Mouse (Mus musculus) forebrain, embryonic 11.5 days (tissue): Measurements from ENCODE around the gene Grik5. TPM values are rescaled to one million over a fixed set of nuclear protein-coding genes. Genes with fewer than 3 reads are reported as not detected.

Source experiments
- ATAC-seq: fragments of 200-750 bp; cut with Nextera tagmentation; replicated peaks from 2 replicates; pipeline ENCODE4 v1.8.0; 2017; ENCODE audit warnings: moderate TSS enrichment; ENCODE audit not compliant: low FRiP score
- DNase-seq: peaks from one replicate; pipeline ENCODE4 v3.0.0-alpha.2; 2017; ENCODE audit warnings: low spot score
- H3K27ac ChIP-seq: fragments of 300-500 bp; sonication (generic); 2 replicates; pipeline ENCODE4 v1.5.1; 2014; ENCODE audit warnings: low read depth, low read length
- H3K27me3 ChIP-seq: fragments of 300-500 bp; sonication (generic); 2 replicates; pipeline ENCODE4 v1.6.1; 2014; ENCODE audit warnings: mild to moderate bottlenecking, low read length, mixed read lengths; ENCODE audit not compliant: control insufficient read depth, insufficient read depth
- H3K36me3 ChIP-seq: fragments of 300-500 bp; sonication (generic); 2 replicates; pipeline ENCODE4 v1.6.1; 2014; ENCODE audit warnings: mild to moderate bottlenecking, low read length, moderate library complexity, mixed read lengths; ENCODE audit not compliant: control insufficient read depth, insufficient read depth
- H3K4me1 ChIP-seq: fragments of 300-500 bp; sonication (generic); replicated peaks from 2 replicates; pipeline ENCODE4 v1.6.1; 2014; ENCODE audit warnings: low read length, mixed read lengths; ENCODE audit not compliant: control insufficient read depth, insufficient read depth
- H3K4me2 ChIP-seq: fragments of 300-500 bp; sonication (generic); 2 replicates; pipeline ENCODE4 v1.6.1; 2014; ENCODE audit warnings: low read depth, mild to moderate bottlenecking, low read length, moderate library complexity, mixed read lengths; ENCODE audit not compliant: severe bottlenecking
- H3K4me3 ChIP-seq: fragments of 300-500 bp; sonication (generic); 2 replicates; pipeline ENCODE4 v1.5.1; 2014; ENCODE audit warnings: low read depth, low read length
- H3K9ac ChIP-seq: fragments of 300-500 bp; sonication (generic); 2 replicates; pipeline ENCODE4 v1.6.1; 2014; ENCODE audit warnings: low read length
- H3K9me3 ChIP-seq: fragments of 300-500 bp; sonication (generic); 2 replicates; pipeline ENCODE4 v1.6.1; 2016; ENCODE audit warnings: low read length, mixed read lengths; ENCODE audit not compliant: control insufficient read depth
- WGBS: fragments of 180-500 bp; shearing (Covaris S2); extraction: QIAGEN DNeasy Blood & Tissue Kit; methylation state at CpG from one replicate; pipeline ENCODE4 v1.1.7; 2014; 5-methylcytosine and 5-hydroxymethylcytosine counted together
- polyA plus RNA-seq: library from polyadenylated mRNA; unstranded; fragments of >200 nt; fragmentation: Nextera tagmentation; extraction: Ambion mirVana; gene quantifications from 2 replicates; pipeline ENCODE4 v1.2.1, GENCODE M21; 2014

The Grik5 gene
- polyA plus RNA-seq, 1 experiment from 2014 or later, result 13.6 TPM

GRCm38 (mm10) chr7:25003820-25004388, 68.2 kb downstream of the Grik5 start:
- 87% methylated on average over 8 of the region's 8 CpGs for WGBS
- Histone ChIP-seq H3K9me3 (no peaks in the 10 kb centered on the region), H3K36me3 (no peaks in the 10 kb centered on the region), H3K4me1 (peaks cover 19% of the 10 kb centered on the region), H3K4me2 (no peak overlapping the region), H3K9ac (no peak overlapping the region), H3K4me3 (no peak overlapping the region), H3K27ac (no peak overlapping the region), H3K27me3 (peaks cover 24% of the 10 kb centered on the region)
- ATAC-seq, result no peak
- no peak for DNase-seq

- Histone ChIP-seq H3K36me3 (no peaks in the 10 kb centered on the region), H3K27ac (no peak overlapping the region), H3K4me2 (no peak overlapping the region), H3K9ac (no peak overlapping the region), H3K9me3 (no peaks in the 10 kb centered on the region), H3K27me3 (peaks cover 20% of the 10 kb centered on the region), H3K4me1 (peaks cover 15% of the 10 kb centered on the region; the same call in 1 of the 2 replicates), H3K4me3 (no peak overlapping the region)
- DNase-seq (no peak), ATAC-seq (no peak)
- 59% methylated on average over 11 of the region's 11 CpGs for WGBS
These were observed 68.9 kb downstream of the Grik5 start for GRCm38 (mm10) chr7:25003291-25003690.

DNA sequence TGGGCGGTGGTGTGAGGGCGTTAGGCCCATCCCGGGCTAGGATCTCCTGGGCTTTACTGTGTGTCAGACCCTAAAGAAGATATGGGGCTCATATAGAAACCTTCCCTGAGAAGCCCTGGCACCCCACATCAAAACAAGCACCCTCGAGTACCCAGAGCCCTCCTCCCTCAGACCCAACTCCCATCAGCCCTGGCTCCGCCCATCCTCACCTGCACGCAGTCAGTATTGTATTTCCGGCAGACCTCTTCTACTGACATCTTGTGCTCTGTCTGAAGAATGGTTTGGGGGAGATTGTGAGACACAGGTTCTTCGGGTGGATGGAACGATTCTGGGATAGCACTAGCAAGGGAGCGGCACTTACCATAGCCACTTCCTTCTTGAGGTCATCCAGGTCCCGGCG, 71.4 kb downstream of the Grik5 start:
- Histone ChIP-seq H3K27ac (no peak overlapping the region), H3K4me3 (no peak overlapping the region), H3K4me2 (no peak overlapping the region), H3K27me3 (peaks cover 5% of the 10 kb centered on the region), H3K9ac (no peak overlapping the region), H3K4me1 (peaks cover 3% of the 10 kb centered on the region; the same call in 1 of the 2 replicates), H3K9me3 (no peaks in the 10 kb centered on the region), H3K36me3 (no peaks in the 10 kb centered on the region)
- no peak for DNase-seq
- ATAC-seq, result no peak
- WGBS, result 80% methylated on average over 12 of the region's 12 CpGs

DNA sequence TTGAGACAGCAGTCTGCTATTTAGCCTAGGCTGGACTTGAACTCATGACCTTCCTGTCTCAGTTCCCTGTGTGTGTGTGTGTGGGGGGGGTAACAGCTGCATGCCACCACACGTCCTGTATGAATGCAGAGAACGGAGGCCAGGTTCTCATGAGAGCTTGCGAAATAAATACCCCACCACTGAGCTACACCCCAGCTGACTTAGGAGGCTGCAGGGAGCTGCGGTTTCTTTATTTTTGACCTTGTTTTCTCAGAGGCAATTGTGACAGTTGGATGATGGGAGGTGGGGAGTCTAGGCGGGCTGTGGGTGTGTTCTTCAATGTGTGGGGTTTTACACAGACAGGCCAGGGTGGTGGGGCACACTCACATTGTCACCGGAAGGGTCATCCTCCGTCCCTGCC, 71.9 kb downstream of the Grik5 start:
- Histone ChIP-seq H3K36me3 (no peaks in the 10 kb centered on the region), H3K9ac (no peak overlapping the region), H3K4me3 (no peak overlapping the region), H3K9me3 (no peaks in the 10 kb centered on the region), H3K4me2 (no peak overlapping the region), H3K27ac (no peak overlapping the region), H3K27me3 (peaks cover 2% of the 10 kb centered on the region; the same call in 1 of the 2 replicates), H3K4me1 (no peaks in the 10 kb centered on the region)
- ATAC-seq (no peak), DNase-seq (no peak)
- WGBS, result 83% methylated on average over 7 of the region's 7 CpGs

DNA sequence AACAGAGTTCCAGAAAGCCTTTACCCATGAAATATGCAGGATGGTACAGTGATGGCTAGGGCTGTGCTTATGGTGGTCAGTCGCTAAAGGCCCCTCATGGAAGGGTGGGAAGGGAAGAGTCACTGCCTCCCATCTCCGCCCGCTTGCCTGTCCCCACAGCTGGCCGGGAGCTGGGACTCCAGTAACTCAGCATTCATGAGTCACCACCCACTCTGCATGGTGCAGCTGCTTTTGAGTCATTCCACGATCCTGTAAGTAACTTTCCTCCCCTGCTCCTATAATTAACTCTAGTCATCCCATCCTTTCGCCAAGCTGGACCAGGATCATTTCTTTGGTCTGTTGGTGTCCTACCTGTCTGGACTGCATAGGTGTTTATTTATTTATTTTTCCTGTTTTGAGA, 79.1 kb downstream of the Grik5 start:
- H3K4me1 ChIP-seq, result no peaks in the 10 kb centered on the region
- ATAC-seq, result no peak
- no peak for DNase-seq
- H3K9ac ChIP-seq, result no peak overlapping the region
- no peaks in the 10 kb centered on the region for H3K27me3 ChIP-seq
- no peaks in the 10 kb centered on the region for H3K36me3 ChIP-seq
- H3K9me3 ChIP-seq, result no peaks in the 10 kb centered on the region
- no peak overlapping the region for H3K27ac ChIP-seq
- no peak overlapping the region for H3K4me3 ChIP-seq
- 81% methylated on average over 6 of the region's 6 CpGs for WGBS
- no peak overlapping the region for H3K4me2 ChIP-seq

DNA sequence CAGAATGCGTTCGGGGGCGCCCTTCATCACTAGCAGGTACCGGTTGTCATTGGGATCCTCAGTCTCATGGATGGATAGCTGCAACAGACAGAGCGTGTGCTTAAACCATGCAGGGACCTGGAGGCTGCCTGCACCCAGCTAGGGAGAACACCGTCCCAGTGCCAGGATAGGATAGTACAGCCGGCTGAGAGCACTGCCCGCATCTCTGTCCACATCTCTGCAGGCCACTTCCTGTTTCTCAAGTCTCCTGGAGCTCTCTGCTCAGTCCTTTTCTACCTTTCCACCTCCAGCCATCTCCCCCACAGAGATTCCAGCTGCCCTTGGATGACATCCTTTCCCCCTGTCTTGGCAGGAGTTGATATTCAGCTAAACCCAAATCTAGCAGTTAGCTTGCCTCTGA, 81.7 kb downstream of the Grik5 start:
- ATAC-seq (no peak), DNase-seq (no peak)
- Histone ChIP-seq H3K36me3 (no peaks in the 10 kb centered on the region), H3K4me3 (no peak overlapping the region), H3K4me2 (no peak overlapping the region), H3K27me3 (no peaks in the 10 kb centered on the region), H3K9ac (no peak overlapping the region), H3K27ac (no peak overlapping the region), H3K4me1 (no peaks in the 10 kb centered on the region), H3K9me3 (no peaks in the 10 kb centered on the region)
- 86% methylated on average over 8 of the region's 8 CpGs for WGBS

DNA sequence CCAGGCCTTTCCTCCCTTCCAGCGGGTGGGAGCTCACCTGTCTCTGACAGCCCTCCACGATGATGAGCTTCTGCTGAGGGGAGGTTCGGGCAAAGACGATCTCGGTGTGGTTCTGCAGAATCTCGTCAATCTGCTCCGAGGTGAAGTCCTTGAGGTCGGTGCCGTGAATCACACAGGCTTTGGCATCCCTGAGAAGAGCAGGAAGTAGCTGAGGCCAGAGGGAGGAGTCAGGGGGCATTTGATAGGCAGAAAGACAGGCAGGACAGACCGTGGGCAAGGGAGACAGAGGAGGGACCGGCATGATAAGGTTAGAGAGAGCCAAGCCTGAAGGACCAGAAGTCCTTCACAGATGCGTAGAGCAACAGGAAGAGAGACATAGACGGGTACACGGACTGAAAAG, 84.2 kb downstream of the Grik5 start:
- H3K9ac ChIP-seq, result no peak overlapping the region
- ATAC-seq, result no peak

DNA sequence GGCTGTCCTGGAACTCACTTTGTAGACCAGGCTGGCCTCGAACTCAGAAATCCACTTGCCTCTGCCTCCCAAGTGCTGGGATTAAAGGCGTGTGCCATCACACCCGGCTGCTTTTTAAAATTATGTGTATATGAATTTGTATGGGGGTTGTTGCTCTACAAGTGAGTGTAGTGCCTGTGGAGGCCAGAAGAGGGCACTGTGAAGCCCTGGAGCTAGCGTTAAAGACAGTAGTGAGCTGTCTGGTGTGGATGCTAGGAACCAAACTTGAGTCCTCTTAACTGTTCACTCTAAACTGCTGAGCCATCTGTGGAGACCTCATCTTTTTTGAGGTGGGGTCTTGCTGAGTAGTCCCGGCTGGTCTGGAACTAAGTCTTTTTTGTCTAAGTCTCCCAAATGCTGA, 86.3 kb downstream of the Grik5 start:
- WGBS, result 69% methylated on average over 5 of the region's 5 CpGs
- no peaks in the 10 kb centered on the region for H3K4me1 ChIP-seq
- ATAC-seq (no peak), DNase-seq (no peak)
- H3K4me2 ChIP-seq, result no peak overlapping the region
- no peaks in the 10 kb centered on the region for H3K27me3 ChIP-seq
- no peak overlapping the region for H3K27ac ChIP-seq
- H3K9ac ChIP-seq, result no peak overlapping the region
- H3K9me3 ChIP-seq, result no peaks in the 10 kb centered on the region
- no peak overlapping the region for H3K4me3 ChIP-seq
- H3K36me3 ChIP-seq, result no peaks in the 10 kb centered on the region

More for the DNA sequence above, 84.2 kb downstream of the Grik5 start:
- Histone ChIP-seq H3K36me3 (no peaks in the 10 kb centered on the region), H3K4me2 (no peak overlapping the region), H3K9me3 (no peaks in the 10 kb centered on the region), H3K4me1 (no peaks in the 10 kb centered on the region), H3K27ac (no peak overlapping the region), H3K27me3 (no peaks in the 10 kb centered on the region), H3K4me3 (no peak overlapping the region)
- DNase-seq, result no peak
- WGBS, result 88% methylated on average over 14 of the region's 14 CpGs

DNA sequence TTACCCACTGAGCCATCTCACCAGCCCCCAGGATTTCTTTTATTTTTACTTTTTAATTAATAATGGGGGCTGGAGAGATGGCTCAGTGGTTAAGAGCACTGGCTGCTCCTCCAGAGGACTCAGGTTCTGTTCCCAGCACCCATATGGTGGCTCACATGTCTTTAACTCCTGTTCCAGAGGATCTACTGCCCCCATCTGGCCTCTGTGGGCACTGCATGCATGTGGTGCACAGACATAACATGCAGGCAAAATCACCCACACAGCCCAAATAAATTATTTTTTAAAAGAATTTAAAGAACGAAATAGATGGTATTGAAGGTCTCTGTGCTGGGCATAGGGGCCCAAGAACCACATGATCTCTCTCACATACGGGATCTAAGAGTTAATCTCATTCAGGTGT, 87.8 kb downstream of the Grik5 start:
- Histone ChIP-seq H3K9me3 (no peaks in the 10 kb centered on the region), H3K36me3 (no peaks in the 10 kb centered on the region), H3K4me1 (no peaks in the 10 kb centered on the region), H3K4me3 (no peak overlapping the region), H3K4me2 (no peak overlapping the region), H3K27ac (no peak overlapping the region), H3K27me3 (no peaks in the 10 kb centered on the region), H3K9ac (no peak overlapping the region)
- ATAC-seq, result no peak
- DNase-seq, result no peak
- 91% methylated on average over 2 of the region's 2 CpGs for WGBS
